Mouse (Mus musculus): Measurements from ENCODE around the gene Cryge.

DNA sequence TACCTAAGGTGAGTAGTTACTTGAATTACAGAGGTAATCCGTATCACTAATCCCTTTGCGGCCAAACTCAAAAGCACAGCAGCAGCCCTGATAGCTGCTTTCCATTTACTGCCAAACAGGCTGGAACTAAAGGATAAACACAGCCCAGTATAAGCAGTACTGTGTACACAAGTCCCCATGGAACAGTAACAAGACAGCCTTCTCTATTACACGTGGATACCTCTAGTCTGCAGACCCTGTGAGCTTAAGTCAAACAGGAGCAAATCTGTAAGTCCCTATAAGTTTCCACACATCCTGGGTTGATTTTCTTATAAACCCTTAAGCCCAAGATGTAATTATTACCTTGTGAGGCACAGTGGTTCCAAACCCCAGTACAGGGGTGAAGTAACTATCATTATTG is 15.4 kb downstream of the Cryge start:
- TF ChIP-seq CTCF (IDR thresholded peaks at IDR 0.05; ENCODE audit: low read depth, low read length), result no peak
- no peak for TF ChIP-seq GATA1 (IDR thresholded peaks at IDR 0.05; ENCODE audit: borderline replicate concordance, low read length)
- no peak for TF ChIP-seq TAL1 (conservative IDR thresholded peaks at IDR 0.05; ENCODE audit: low read depth, low read length)
- no peak for TF ChIP-seq GATA2 (IDR thresholded peaks at IDR 0.05; ENCODE audit: borderline replicate concordance, low read depth, low read length)
